ENCODE assay signal across 22 mouse cellular contexts in genomic region chr9:69814432-69814831, GRCm38 (mm10). TPM values are rescaled to one million over a fixed set of nuclear protein-coding genes. Genes with fewer than 3 reads are reported as not detected.
"Had no signal": no experiment of that assay in that cellular context is flagged by ENCODE, and none has a peak within 500 bp of the region (broad histone marks: within the 10 kb centered on the region; RNA-seq: fewer than 3 reads in every experiment).

No protein-coding gene starts in this region.

- H3K9me3 ChIP-seq: kidney, embryonic 15.5 days; limb, embryonic 12.5 days; limb, embryonic 15.5 days; midbrain, embryonic 12.5 days; midbrain, embryonic 15.5 days; neural tube, embryonic 12.5 days; stomach, embryonic 15.5 days had no signal

- H3K27ac ChIP-seq: kidney, embryonic 15.5 days; limb, embryonic 12.5 days; limb, embryonic 15.5 days; liver, embryonic 14.5 days; macrophage; midbrain, embryonic 12.5 days; midbrain, embryonic 15.5 days; neural tube, embryonic 12.5 days; stomach, embryonic 15.5 days had no signal

- H3K4me1 ChIP-seq: limb, embryonic 15.5 days; midbrain, embryonic 12.5 days; midbrain, embryonic 15.5 days; neural tube, embryonic 12.5 days; stomach, embryonic 15.5 days had no signal

- H3K36me3 ChIP-seq: kidney, embryonic 15.5 days; limb, embryonic 12.5 days; limb, embryonic 15.5 days; midbrain, embryonic 12.5 days; midbrain, embryonic 15.5 days; neural tube, embryonic 12.5 days; stomach, embryonic 15.5 days had no signal

- ATAC-seq: liver, postnatal 0 days; midbrain, embryonic 15.5 days had no signal

- H3K4me2 ChIP-seq: kidney, embryonic 15.5 days; limb, embryonic 12.5 days; limb, embryonic 15.5 days; liver, embryonic 11.5 days; midbrain, embryonic 12.5 days; midbrain, embryonic 15.5 days; neural tube, embryonic 12.5 days; stomach, embryonic 15.5 days had no signal

- H3K27me3 ChIP-seq: kidney, embryonic 15.5 days; limb, embryonic 12.5 days; limb, embryonic 15.5 days; midbrain, embryonic 12.5 days; midbrain, embryonic 15.5 days; neural tube, embryonic 12.5 days; stomach, embryonic 15.5 days had no signal

- H3K4me3 ChIP-seq: kidney, embryonic 15.5 days; limb, embryonic 12.5 days; limb, embryonic 15.5 days; midbrain, embryonic 12.5 days; midbrain, embryonic 15.5 days; neural tube, embryonic 12.5 days; stomach, embryonic 15.5 days had no signal

- H3K9ac ChIP-seq: kidney, embryonic 15.5 days; limb, embryonic 12.5 days; limb, embryonic 15.5 days; liver, embryonic 14.5 days; liver, postnatal 0 days; midbrain, embryonic 12.5 days; midbrain, embryonic 15.5 days; neural tube, embryonic 12.5 days; stomach, embryonic 15.5 days had no signal

- DNase-seq: kidney, adult 11 months; kidney, adult 8-10 months; kidney, postnatal 10 days; kidney, postnatal 4 days; left cerebral cortex, postnatal 4 days; liver, postnatal 0 days; retina, postnatal 1 day; right cerebral cortex, postnatal 25 days; spleen, adult 18-20 months; thymus, adult 18-20 months; thymus, postnatal 14 days had no signal

RNA-seq across cellular contexts. Expression of gene Foxb1, which starts 53.7 kb away (rescaled TPM):
- polyA plus RNA-seq: limb, embryonic 12.5 days; limb, embryonic 15.5 days; liver, embryonic 11.5 days; liver, embryonic 14.5 days; liver, postnatal 0 days; macrophage; testis, adult 2 months had no signal
